Mouse (Mus musculus) spleen, adult 2 months (tissue): ENCODE data around the gene Lmod3. TPM values are rescaled to one million over a fixed set of nuclear protein-coding genes. Genes with fewer than 3 reads are reported as not detected.

Source experiments
- DNase-seq, 2 experiments: peaks; one replicate each; pipeline versions ENCODE4 v3.0.0 to v3.0.0-alpha.2; 2012 to 2021; ENCODE audit warnings: low spot score in 2 of 2, low read depth in 1 of 2
- H3K27ac ChIP-seq: fragments of 200-500 bp; 2 replicates; pipeline ENCODE4 v1.5.1; 2012; ENCODE audit warnings: low read length, inconsistent platforms; ENCODE audit not compliant: insufficient read depth
- H3K27me3 ChIP-seq: fragments of 200-500 bp; 2 replicates; pipeline ENCODE4 v1.6.1; 2012; ENCODE audit warnings: mild to moderate bottlenecking, moderate library complexity, low read length, inconsistent platforms; ENCODE audit not compliant: control insufficient read depth, insufficient read depth
- H3K36me3 ChIP-seq: fragments of 200-500 bp; 2 replicates; pipeline ENCODE4 v1.6.1; 2012; ENCODE audit warnings: mild to moderate bottlenecking, low read length, inconsistent platforms; ENCODE audit not compliant: control insufficient read depth, insufficient read depth
- H3K4me1 ChIP-seq: fragments of 200-500 bp; 2 replicates; pipeline ENCODE4 v1.6.1; 2011; ENCODE audit warnings: inconsistent platforms; ENCODE audit not compliant: control insufficient read depth, insufficient read depth, insufficient read length
- H3K4me3 ChIP-seq: fragments of 200-500 bp; 2 replicates; pipeline ENCODE4 v1.5.1; 2011; ENCODE audit warnings: mild to moderate bottlenecking, inconsistent platforms; ENCODE audit not compliant: insufficient read depth, insufficient read length; ENCODE audit errors: extremely low read depth
- CTCF ChIP-seq: fragments of 200-500 bp; IDR thresholded peaks from 2 replicates; pipeline ENCODE4 v1.5.1; 2011; ENCODE audit warnings: mild to moderate bottlenecking, inconsistent platforms; ENCODE audit not compliant: insufficient read depth, insufficient read length, insufficient replicate concordance; ENCODE audit errors: extremely low read depth
- POLR2A ChIP-seq: fragments of 200-500 bp; IDR thresholded peaks from 2 replicates; pipeline ENCODE4 v1.6.1; 2011; ENCODE audit warnings: low read depth, low read length, inconsistent platforms
- WGBS: fragments of 180-500 bp; shearing (Covaris S2); methylation state at CpG from one replicate; pipeline ENCODE4 v1.1.7; 2018; 5-methylcytosine and 5-hydroxymethylcytosine counted together
- polyA plus RNA-seq: library from polyadenylated mRNA; depleted of rRNA; stranded (reverse); fragments of >200 nt; gene quantifications from 2 replicates; pipeline ENCODE4 v1.2.3, GENCODE M21; 2012; rRNA removed

Gene Lmod3
- polyA plus RNA-seq, 1 experiment = not detected

DNA sequence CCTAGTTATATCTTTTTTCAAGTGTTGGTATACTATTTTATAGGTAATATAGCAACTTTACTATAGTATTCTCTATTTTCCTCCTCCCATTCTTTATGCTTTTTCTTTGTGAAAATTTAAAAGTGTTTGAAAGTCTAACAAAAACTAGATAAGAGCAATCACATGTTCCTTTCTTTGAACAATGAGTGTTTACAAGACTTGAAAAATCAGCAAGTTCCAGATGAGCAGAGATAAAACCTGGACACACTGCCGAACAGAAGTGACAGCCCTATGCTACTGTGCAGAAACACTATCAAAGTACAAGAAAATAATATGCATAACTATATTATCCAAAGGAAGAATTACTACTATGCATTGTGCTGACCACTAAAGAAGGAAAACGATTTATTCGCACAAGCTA lies 50.1 kb downstream of the Lmod3 start:
- H3K36me3 ChIP-seq = peaks cover 8% of the 10 kb centered on the region
- H3K27ac ChIP-seq = no peak overlapping the region
- DNase-seq = no peak
- WGBS = 90% methylated on average over 3 of the region's 3 CpGs
- TF ChIP-seq POLR2A = no peak
- TF ChIP-seq CTCF = no peak
- H3K4me3 ChIP-seq = no peak overlapping the region
- H3K4me1 ChIP-seq = peaks cover 7% of the 10 kb centered on the region; the same call in 1 of the 2 replicates
- H3K27me3 ChIP-seq = no peaks in the 10 kb centered on the region

- peaks cover 16% of the 10 kb centered on the region for H3K36me3 ChIP-seq
- TF ChIP-seq CTCF (no peak), POLR2A (no peak)
- WGBS = 82% methylated on average over 3 of the region's 3 CpGs
- peaks cover 7% of the 10 kb centered on the region; the same call in 1 of the 2 replicates for H3K4me1 ChIP-seq
- DNase-seq = no peak
- H3K27me3 ChIP-seq = no peaks in the 10 kb centered on the region
- no peak overlapping the region for H3K4me3 ChIP-seq
- H3K27ac ChIP-seq = no peak overlapping the region
Measured at GRCm38 (mm10) chr6:97200437-97200836, 52.1 kb downstream of the Lmod3 start.

Other genes with a start within 250 kb of the Lmod3 start
- gene Fam19a4, start 192.3 kb downstream of the Lmod3 start, polyA plus RNA-seq = not detected in 2 replicates
- 3.7 and 6.2 TPM in 2 replicates for gene Eogt, start 103.6 kb downstream of the Lmod3 start, polyA plus RNA-seq
- gene Tmf1, start 73.6 kb downstream of the Lmod3 start, polyA plus RNA-seq = 2.4 and 2.5 TPM in 2 replicates
- 4.0 and 4.1 TPM in 2 replicates for gene Uba3, start 47.1 kb downstream of the Lmod3 start, polyA plus RNA-seq
- 52.9 and 53.4 TPM in 2 replicates for gene Arl6ip5, start 42.1 kb downstream of the Lmod3 start, polyA plus RNA-seq